Mouse (Mus musculus): ENCODE results near the gene Cx3cr1. TPM values are rescaled to one million over a fixed set of nuclear protein-coding genes. Genes with fewer than 3 reads are reported as not detected.

Gene Cx3cr1
- polyA plus RNA-seq, 1 experiment from 2014 or later: 9.0 TPM

DNA sequence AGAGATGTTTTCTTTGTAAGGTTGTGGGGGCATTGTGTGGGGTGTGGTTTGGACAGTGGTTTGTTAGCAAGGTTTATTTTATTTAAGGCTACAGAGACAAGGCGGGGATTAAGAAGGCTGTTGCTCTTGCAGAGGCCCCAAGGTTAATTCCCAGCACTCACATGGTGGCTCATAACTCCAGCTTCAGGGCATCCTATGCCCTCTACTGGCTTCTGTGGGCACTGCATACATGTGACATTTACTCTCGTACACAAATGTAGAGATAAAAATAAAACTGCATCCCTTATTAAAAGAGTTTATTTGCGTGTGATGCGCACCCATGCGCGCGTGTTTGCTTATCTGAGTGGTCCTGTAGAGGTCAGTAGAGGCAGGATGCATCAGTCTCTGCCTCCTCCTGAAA, 19.4 kb upstream of the Cx3cr1 start:
- Histone ChIP-seq H3K4me1 (replicated peaks; ENCODE audit: control insufficient read depth, insufficient read depth, low read length) (no peaks in the 10 kb centered on the region), H3K4me3 (replicated peaks; ENCODE audit: low read length) (no peak overlapping the region), H3K9ac (no peak overlapping the region), H3K9me3 (ENCODE audit: control insufficient read depth, low read length) (no peaks in the 10 kb centered on the region), H3K27ac (no peak overlapping the region), H3K36me3 (replicated peaks; ENCODE audit: control insufficient read depth, insufficient read depth) (no peaks in the 10 kb centered on the region), H3K4me2 (replicated peaks) (no peak overlapping the region), H3K27me3 (ENCODE audit: control insufficient read depth, insufficient read depth, low read length) (no peaks in the 10 kb centered on the region)
- ATAC-seq (ENCODE audit: low FRiP score): no peak
- no peak for DNase-seq (ENCODE audit: low spot score)
- WGBS: 91% methylated on average over 7 of the region's 7 CpGs

GRCm38 (mm10) chr9:120084406-120084805, 14.7 kb upstream of the Cx3cr1 start:
- H3K27ac ChIP-seq: no peak overlapping the region
- H3K4me1 ChIP-seq (replicated peaks; ENCODE audit: control insufficient read depth, insufficient read depth, low read length): no peaks in the 10 kb centered on the region
- DNase-seq (ENCODE audit: low spot score) (no peak), ATAC-seq (ENCODE audit: low FRiP score) (no peak)
- H3K9me3 ChIP-seq (ENCODE audit: control insufficient read depth, low read length): no peaks in the 10 kb centered on the region
- no peak overlapping the region for H3K9ac ChIP-seq
- no peak overlapping the region for H3K4me3 ChIP-seq (replicated peaks; ENCODE audit: low read length)
- H3K36me3 ChIP-seq (replicated peaks; ENCODE audit: control insufficient read depth, insufficient read depth): no peaks in the 10 kb centered on the region
- H3K27me3 ChIP-seq (ENCODE audit: control insufficient read depth, insufficient read depth, low read length): no peaks in the 10 kb centered on the region
- H3K4me2 ChIP-seq (replicated peaks): no peak overlapping the region
- WGBS: 90% methylated on average over 9 of the region's 9 CpGs

DNA sequence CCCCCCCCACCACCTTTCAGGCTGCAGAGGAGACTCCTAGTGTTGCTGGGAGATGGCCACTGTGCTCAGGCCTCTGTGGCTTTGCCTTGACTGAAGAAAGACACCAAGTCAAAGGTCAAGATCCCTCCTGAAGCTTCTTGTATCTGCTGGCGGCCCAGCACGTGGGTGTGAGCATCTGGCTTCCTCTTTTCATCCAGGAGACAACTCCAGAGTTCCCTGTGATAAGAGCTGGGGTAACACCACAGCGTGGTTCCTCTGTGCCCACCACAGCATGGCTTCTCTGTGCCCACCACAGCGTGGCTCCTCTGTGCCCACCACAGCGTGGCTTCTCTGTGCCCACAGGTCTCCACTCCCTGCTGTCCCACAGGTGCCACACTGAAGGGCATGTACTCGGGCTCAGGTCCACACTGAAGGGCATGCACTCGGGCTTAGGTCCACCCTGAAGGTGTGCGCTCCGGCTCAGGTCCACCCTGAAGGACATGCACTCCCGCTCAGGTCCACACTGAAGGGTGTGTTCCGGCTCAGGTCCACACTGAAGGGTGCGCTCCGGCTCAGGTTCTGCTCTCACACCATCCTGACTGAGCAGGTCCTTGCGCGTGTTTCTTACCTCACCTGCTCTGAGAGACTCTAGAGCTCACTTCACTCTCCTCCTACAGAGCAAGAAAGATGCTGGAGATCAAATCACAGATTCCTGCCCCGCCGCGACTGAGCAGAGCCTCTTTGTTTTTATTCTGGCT, 13.6 kb upstream of the Cx3cr1 start:
- Histone ChIP-seq H3K36me3 (replicated peaks; ENCODE audit: control insufficient read depth, insufficient read depth) (no peaks in the 10 kb centered on the region), H3K4me1 (replicated peaks; ENCODE audit: control insufficient read depth, insufficient read depth, low read length) (no peaks in the 10 kb centered on the region), H3K27ac (no peak overlapping the region), H3K4me2 (replicated peaks) (no peak overlapping the region), H3K4me3 (replicated peaks; ENCODE audit: low read length) (no peak overlapping the region), H3K9ac (no peak overlapping the region), H3K27me3 (ENCODE audit: control insufficient read depth, insufficient read depth, low read length) (no peaks in the 10 kb centered on the region), H3K9me3 (ENCODE audit: control insufficient read depth, low read length) (no peaks in the 10 kb centered on the region)
- 81% methylated on average over 18 of the region's 18 CpGs for WGBS
- ATAC-seq (ENCODE audit: low FRiP score) (no peak), DNase-seq (ENCODE audit: low spot score) (no peak)

GRCm38 (mm10) chr9:120082691-120083090, 13.0 kb upstream of the Cx3cr1 start:
- Histone ChIP-seq H3K9me3 (ENCODE audit: control insufficient read depth, low read length) (no peaks in the 10 kb centered on the region), H3K4me3 (replicated peaks; ENCODE audit: low read length) (no peak overlapping the region), H3K4me1 (replicated peaks; ENCODE audit: control insufficient read depth, insufficient read depth, low read length) (no peaks in the 10 kb centered on the region), H3K27me3 (ENCODE audit: control insufficient read depth, insufficient read depth, low read length) (no peaks in the 10 kb centered on the region), H3K27ac (no peak overlapping the region), H3K9ac (no peak overlapping the region), H3K36me3 (replicated peaks; ENCODE audit: control insufficient read depth, insufficient read depth) (no peaks in the 10 kb centered on the region), H3K4me2 (replicated peaks) (no peak overlapping the region)
- WGBS: 59% methylated on average over 4 of the region's 4 CpGs
- ATAC-seq (ENCODE audit: low FRiP score) (no peak), DNase-seq (ENCODE audit: low spot score) (no peak)

DNA sequence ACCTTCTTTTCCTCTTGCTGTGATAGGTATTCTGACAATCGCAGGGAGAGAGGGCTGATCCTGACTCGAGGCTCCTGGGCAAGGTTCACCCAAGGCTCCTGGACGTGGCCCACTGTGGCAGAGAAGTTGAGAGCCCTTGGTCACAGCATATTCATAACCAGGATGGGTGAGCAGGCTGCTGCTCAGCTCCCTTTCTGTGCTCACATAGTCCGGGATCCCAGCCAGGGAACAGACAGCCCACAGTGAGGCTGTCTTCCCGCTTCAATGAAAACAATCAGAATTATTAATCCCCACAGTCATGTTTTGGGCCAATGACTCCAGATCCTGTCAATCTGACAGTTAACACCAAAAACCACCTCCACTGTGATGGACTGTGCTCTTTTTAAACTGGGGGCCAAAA, 12.3 kb upstream of the Cx3cr1 start:
- Histone ChIP-seq H3K27ac (no peak overlapping the region), H3K27me3 (ENCODE audit: control insufficient read depth, insufficient read depth, low read length) (no peaks in the 10 kb centered on the region), H3K9me3 (ENCODE audit: control insufficient read depth, low read length) (no peaks in the 10 kb centered on the region), H3K36me3 (replicated peaks; ENCODE audit: control insufficient read depth, insufficient read depth) (no peaks in the 10 kb centered on the region), H3K9ac (no peak overlapping the region), H3K4me3 (replicated peaks; ENCODE audit: low read length) (no peak overlapping the region), H3K4me2 (replicated peaks) (no peak overlapping the region), H3K4me1 (replicated peaks; ENCODE audit: control insufficient read depth, insufficient read depth, low read length) (no peaks in the 10 kb centered on the region)
- ATAC-seq (ENCODE audit: low FRiP score): no peak
- WGBS: 80% methylated on average over 5 of the region's 5 CpGs
- DNase-seq (ENCODE audit: low spot score): no peak

- H3K36me3 ChIP-seq (replicated peaks; ENCODE audit: control insufficient read depth, insufficient read depth): no peaks in the 10 kb centered on the region
- H3K4me2 ChIP-seq (replicated peaks): no peak overlapping the region
- H3K4me3 ChIP-seq (replicated peaks; ENCODE audit: low read length): no peak overlapping the region
- WGBS: 76% methylated on average over 6 of the region's 6 CpGs
- H3K27me3 ChIP-seq (ENCODE audit: control insufficient read depth, insufficient read depth, low read length): no peaks in the 10 kb centered on the region
- no peaks in the 10 kb centered on the region for H3K9me3 ChIP-seq (ENCODE audit: control insufficient read depth, low read length)
- H3K9ac ChIP-seq: no peak overlapping the region
- no peaks in the 10 kb centered on the region for H3K4me1 ChIP-seq (replicated peaks; ENCODE audit: control insufficient read depth, insufficient read depth, low read length)
- DNase-seq (ENCODE audit: low spot score) (no peak), ATAC-seq (ENCODE audit: low FRiP score) (no peak)
- H3K27ac ChIP-seq: no peak overlapping the region
Measured at GRCm38 (mm10) chr9:120081247-120081646, 11.6 kb upstream of the Cx3cr1 start.

- Histone ChIP-seq H3K9ac (no peak overlapping the region), H3K4me2 (replicated peaks) (no peak overlapping the region), H3K27ac (no peak overlapping the region), H3K36me3 (replicated peaks; ENCODE audit: control insufficient read depth, insufficient read depth) (no peaks in the 10 kb centered on the region), H3K4me1 (replicated peaks; ENCODE audit: control insufficient read depth, insufficient read depth, low read length) (no peaks in the 10 kb centered on the region), H3K9me3 (ENCODE audit: control insufficient read depth, low read length) (no peaks in the 10 kb centered on the region), H3K4me3 (replicated peaks; ENCODE audit: low read length) (no peak overlapping the region), H3K27me3 (ENCODE audit: control insufficient read depth, insufficient read depth, low read length) (no peaks in the 10 kb centered on the region)
- no peak for ATAC-seq (ENCODE audit: low FRiP score)
- WGBS: 82% methylated on average over 8 of the region's 8 CpGs
- DNase-seq (ENCODE audit: low spot score): no peak
Measured at GRCm38 (mm10) chr9:120080546-120081108, 10.9 kb upstream of the Cx3cr1 start.

GRCm38 (mm10) chr9:120079901-120080300, 10.2 kb upstream of the Cx3cr1 start:
- 81% methylated on average over 7 of the region's 7 CpGs for WGBS

GRCm38 (mm10) chr9:120078241-120078640, 8.6 kb upstream of the Cx3cr1 start:
- no peak overlapping the region for H3K9ac ChIP-seq
- H3K4me2 ChIP-seq (replicated peaks): no peak overlapping the region
- no peak for DNase-seq (ENCODE audit: low spot score)
- ATAC-seq (ENCODE audit: low FRiP score): no peak
- WGBS: 83% methylated on average over 3 of the region's 3 CpGs
- no peak overlapping the region for H3K4me3 ChIP-seq (replicated peaks; ENCODE audit: low read length)
- no peaks in the 10 kb centered on the region for H3K9me3 ChIP-seq (ENCODE audit: control insufficient read depth, low read length)
- H3K27me3 ChIP-seq (ENCODE audit: control insufficient read depth, insufficient read depth, low read length): no peaks in the 10 kb centered on the region
- H3K27ac ChIP-seq: no peak overlapping the region
- no peaks in the 10 kb centered on the region for H3K4me1 ChIP-seq (replicated peaks; ENCODE audit: control insufficient read depth, insufficient read depth, low read length)
- H3K36me3 ChIP-seq (replicated peaks; ENCODE audit: control insufficient read depth, insufficient read depth): no peaks in the 10 kb centered on the region

More at GRCm38 (mm10) chr9:120079901-120080300, 10.2 kb upstream of the Cx3cr1 start:
- ATAC-seq (ENCODE audit: low FRiP score) (no peak), DNase-seq (ENCODE audit: low spot score) (no peak)
- Histone ChIP-seq H3K9me3 (ENCODE audit: control insufficient read depth, low read length) (no peaks in the 10 kb centered on the region), H3K9ac (no peak overlapping the region), H3K27ac (no peak overlapping the region), H3K27me3 (ENCODE audit: control insufficient read depth, insufficient read depth, low read length) (no peaks in the 10 kb centered on the region), H3K4me1 (replicated peaks; ENCODE audit: control insufficient read depth, insufficient read depth, low read length) (no peaks in the 10 kb centered on the region), H3K36me3 (replicated peaks; ENCODE audit: control insufficient read depth, insufficient read depth) (no peaks in the 10 kb centered on the region), H3K4me2 (replicated peaks) (no peak overlapping the region), H3K4me3 (replicated peaks; ENCODE audit: low read length) (no peak overlapping the region)
